Mouse (Mus musculus) cerebellum, adult 18-20 months (tissue): Measurements from ENCODE around the gene Dars.
"Not testable (repeated sequence)": the region's sequence is repeated elsewhere in the genome, so short reads cannot be mapped to it uniquely, and the experiment has no call there.

Experiments used
- DNase-seq, 2 experiments: peaks; one replicate each; pipeline ENCODE4 v3.0.0; 2021

The Dars gene

DNA sequence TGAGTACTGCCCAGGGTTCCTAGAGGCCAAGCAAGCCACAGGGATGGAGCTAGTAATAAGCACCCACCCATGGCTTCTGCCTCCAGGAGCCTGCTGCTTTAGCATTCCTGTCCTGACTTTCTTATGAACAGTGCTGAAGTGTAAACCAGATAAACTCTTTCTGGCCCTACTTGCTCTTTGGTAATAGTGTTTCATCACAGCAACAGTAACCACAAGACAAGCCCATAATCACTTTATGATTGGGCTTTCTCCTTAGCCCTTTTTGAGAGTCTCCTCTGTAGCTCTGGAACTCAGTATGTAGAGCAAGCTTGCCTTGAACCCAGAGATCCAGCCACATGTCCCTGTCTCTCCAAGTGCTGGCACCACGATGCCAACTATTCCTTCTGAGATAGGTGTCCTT lies 86.9 kb downstream of the Dars start:
- DNase-seq: no peak

GRCm38 (mm10) chr1:128328218-128328617 lies 89.0 kb downstream of the Dars start, which contains the start of gene Lct:
Lct (minus strand) TSS chr1:128328318.
- DNase-seq: no peak

GRCm38 (mm10) chr1:128327165-128327564 lies 90.0 kb downstream of the Dars start:
- no peak for DNase-seq

DNA sequence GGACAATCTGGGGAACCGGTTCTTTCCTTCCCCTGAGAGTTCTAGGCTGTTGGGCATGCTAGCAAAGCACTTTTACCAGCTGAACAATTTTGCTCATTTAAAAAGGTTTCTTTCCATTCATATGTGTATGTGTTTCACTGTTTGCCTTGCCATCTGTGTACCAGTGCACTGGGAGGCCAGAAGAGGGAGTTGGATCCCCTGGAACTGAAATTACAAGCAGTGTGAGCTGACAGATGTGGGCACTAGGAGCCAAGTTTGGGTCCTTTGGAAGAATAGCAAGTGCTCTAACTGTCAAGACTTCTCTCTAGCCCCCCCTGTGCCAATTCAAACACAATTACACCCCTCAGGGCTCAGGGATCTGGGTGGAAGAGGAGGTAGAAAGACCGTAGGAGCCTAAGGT lies 92.4 kb downstream of the Dars start:
- no peak for DNase-seq

GRCm38 (mm10) chr1:128323026-128323643 lies 94.0 kb downstream of the Dars start:
- no peak for DNase-seq

DNA sequence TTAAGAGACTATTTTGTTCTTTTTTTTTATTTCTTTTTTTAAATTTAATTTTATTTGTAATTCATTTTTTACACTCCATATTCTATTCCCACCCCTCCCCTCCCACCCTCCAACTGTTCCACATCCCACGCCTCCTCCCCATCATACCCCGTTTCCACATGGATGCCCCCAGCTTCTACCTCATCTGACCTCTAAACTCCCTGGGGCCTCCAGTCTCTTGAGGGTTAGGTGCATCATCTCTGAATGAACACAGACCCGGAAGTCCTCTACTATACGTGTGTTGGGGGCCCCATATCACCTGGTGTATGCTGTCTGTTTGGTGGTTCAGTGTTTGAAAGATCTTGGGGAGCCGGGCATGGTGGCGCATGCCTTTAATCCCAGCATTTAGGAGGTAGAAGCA lies 97.9 kb downstream of the Dars start:
- not testable (repeated sequence) for DNase-seq

- DNase-seq: no peak
These were observed 102.5 kb downstream of the Dars start for GRCm38 (mm10) chr1:128314665-128315064.
